Mouse (Mus musculus) G1E (cell line): ENCODE measurements around the gene Map7. TPM values are rescaled to one million over a fixed set of nuclear protein-coding genes. Genes with fewer than 3 reads are reported as not detected.
A peak's percentile ranks its signal among the peaks of the same experiment; 100 is the strongest.

ENCODE experiments used
- ATAC-seq: 2 replicates; pipeline ENCODE4 v1.8.0; 2016; ENCODE audit warnings: mild to moderate bottlenecking; ENCODE audit not compliant: insufficient number of reproducible peaks, poor library complexity, low FRiP score, severe bottlenecking; ENCODE audit errors: extremely low read depth
- DNase-seq: peaks from one replicate; pipeline ENCODE4 v3.0.0; 2012; ENCODE audit warnings: low spot score
- H3K27me3 ChIP-seq: 2 replicates; pipeline ENCODE4 v1.6.1; 2012; ENCODE audit warnings: mild to moderate bottlenecking, low read length, inconsistent platforms; ENCODE audit not compliant: insufficient read depth
- H3K36me3 ChIP-seq: replicated peaks from 2 replicates; pipeline ENCODE3; 2012; ENCODE audit warnings: mild to moderate bottlenecking, inconsistent platforms
- H3K4me1 ChIP-seq: 2 replicates; pipeline ENCODE4 v1.6.1; 2012; ENCODE audit warnings: low read depth, low read length, inconsistent platforms, mixed read lengths; ENCODE audit not compliant: insufficient read depth
- H3K4me3 ChIP-seq: 2 replicates; pipeline ENCODE4 v1.5.1; 2012; ENCODE audit warnings: low read depth, mild to moderate bottlenecking, inconsistent platforms, low read length, moderate library complexity, mixed read lengths
- H3K9me3 ChIP-seq: replicated peaks from 2 replicates; pipeline ENCODE4 v1.6.1; 2012; ENCODE audit warnings: inconsistent platforms
- CTCF ChIP-seq: IDR thresholded peaks from 2 replicates; pipeline ENCODE4 v1.5.1; 2012; ENCODE audit warnings: low read depth, low read length, inconsistent platforms, mixed read lengths
- GATA1 ChIP-seq: IDR thresholded peaks from 2 replicates; pipeline ENCODE4 v1.6.1; 2012; ENCODE audit warnings: borderline replicate concordance, low read length, inconsistent platforms, mixed read lengths
- GATA2 ChIP-seq: IDR thresholded peaks from 2 replicates; pipeline ENCODE4 v1.6.1; 2012; ENCODE audit warnings: low read depth, low read length, inconsistent platforms, borderline replicate concordance
- POLR2AphosphoS5 ChIP-seq: IDR thresholded peaks from 2 replicates; pipeline ENCODE4 v1.6.1; 2012; ENCODE audit warnings: low read depth, low read length, inconsistent platforms; ENCODE audit not compliant: insufficient replicate concordance
- TAL1 ChIP-seq: conservative IDR thresholded peaks from 2 replicates; pipeline ENCODE4 v1.6.1; 2012; ENCODE audit warnings: low read depth, low read length, inconsistent platforms, mixed read lengths
- polyA plus RNA-seq: library from polyadenylated mRNA; stranded (reverse); fragments of >175 nt; gene quantifications from 2 replicates; pipeline ENCODE4 v1.2.3, GENCODE M21; 2012
- total RNA-seq, 2 experiments: library from RNA; stranded (forward) in 1 of 2; stranded (reverse) in 1 of 2; fragments of 200-1000 nt in 1 of 2; fragments of >200 nt in 1 of 2; fragmentation: Nextera tagmentation in 1 of 2; gene quantifications; 2 replicates each; pipeline ENCODE4 v1.2.3; 2014 to 2017

The Map7 gene
- total and polyA plus RNA-seq, 3 experiments = 2.5 to 2.6 TPM; not detected in 1

- Histone ChIP-seq H3K9me3 (no peaks in the 10 kb centered on the region), H3K4me3 (peak overlapping the region; percentile 22; the same call in 1 of the 2 replicates), H3K4me1 (peaks cover 81% of the 10 kb centered on the region), H3K27me3 (peaks cover 2% of the 10 kb centered on the region; the same call in 1 of the 2 replicates), H3K36me3 (no peaks in the 10 kb centered on the region)
- ATAC-seq (peak; percentile 24; the same call in 1 of the 2 replicates), DNase-seq (peak; percentile 7)
- TF ChIP-seq GATA1 (no peak), CTCF (no peak), GATA2 (no peak), POLR2AphosphoS5 (no peak), TAL1 (no peak)
Observed at GRCm38 (mm10) chr10:20181680-20182399, 33.6 kb downstream of the Map7 start.

- DNase-seq (no peak), ATAC-seq (no peak)
- TF ChIP-seq TAL1 (no peak), POLR2AphosphoS5 (no peak), GATA1 (no peak), GATA2 (no peak), CTCF (no peak)
- Histone ChIP-seq H3K4me1 (peaks cover 75% of the 10 kb centered on the region), H3K27me3 (0 out of 2 replicates have a peak, but pooled peaks cover 2% of the 10 kb centered on the region), H3K9me3 (no peaks in the 10 kb centered on the region), H3K36me3 (no peaks in the 10 kb centered on the region), H3K4me3 (no peak overlapping the region)
Observed at GRCm38 (mm10) chr10:20184326-20184725, 36.1 kb downstream of the Map7 start.

DNA sequence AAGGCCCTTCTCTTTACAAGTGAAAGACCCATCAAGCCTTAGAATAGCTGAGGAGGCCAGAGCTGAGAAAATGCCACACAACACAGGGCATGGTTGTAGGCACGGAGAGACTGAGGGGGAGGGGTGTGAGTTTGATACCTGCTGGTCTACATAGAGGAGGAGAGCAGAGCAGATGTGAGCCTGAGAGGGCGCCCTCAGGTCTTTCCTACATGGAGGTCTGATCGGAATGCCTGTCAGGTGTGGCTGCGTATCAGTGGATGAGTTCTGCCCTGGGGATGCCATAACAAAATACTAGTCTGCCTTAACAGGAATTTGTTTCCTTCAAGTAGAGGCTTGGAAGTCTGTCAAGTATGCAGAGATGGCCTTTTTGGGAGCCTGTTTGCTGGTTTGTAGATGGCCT lies 37.0 kb downstream of the Map7 start:
- no peak for DNase-seq

DNA sequence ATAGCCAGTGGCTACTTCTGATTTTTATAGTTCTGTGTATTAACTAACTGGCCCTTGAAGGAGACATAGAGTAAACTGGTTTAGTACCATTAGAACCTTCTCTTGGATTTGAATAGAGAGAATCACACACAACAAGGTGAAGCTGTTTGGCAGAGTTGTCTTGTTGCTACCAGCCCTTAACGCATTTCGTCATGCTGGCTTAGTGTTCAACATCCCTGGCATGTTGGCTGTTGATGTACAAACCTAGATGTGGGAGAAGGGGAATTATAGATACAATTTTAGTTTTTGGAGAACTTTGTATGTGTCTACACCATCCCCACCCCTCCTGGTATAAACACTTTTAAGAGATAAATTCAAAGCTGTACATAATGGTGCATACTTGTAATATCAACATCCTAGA lies 37.5 kb downstream of the Map7 start:
- H3K27me3 ChIP-seq = 0 out of 2 replicates have a peak, but pooled peaks cover 2% of the 10 kb centered on the region
- no peaks in the 10 kb centered on the region for H3K9me3 ChIP-seq
- DNase-seq = no peak
- peaks cover 70% of the 10 kb centered on the region for H3K4me1 ChIP-seq
- no peak for ATAC-seq
- no peaks in the 10 kb centered on the region for H3K36me3 ChIP-seq
- no peak for TF ChIP-seq POLR2AphosphoS5
- no peak for TF ChIP-seq GATA1
- no peak for TF ChIP-seq CTCF
- TF ChIP-seq TAL1 = no peak
- TF ChIP-seq GATA2 = no peak
- no peak overlapping the region for H3K4me3 ChIP-seq

More for the DNA sequence above, 37.0 kb downstream of the Map7 start:
- no peak for TF ChIP-seq TAL1
- no peak for TF ChIP-seq GATA2
- no peak for TF ChIP-seq GATA1
- TF ChIP-seq POLR2AphosphoS5 = no peak
- no peak for TF ChIP-seq CTCF
- ATAC-seq = no peak
- Histone ChIP-seq H3K9me3 (no peaks in the 10 kb centered on the region), H3K4me3 (no peak overlapping the region), H3K27me3 (0 out of 2 replicates have a peak, but pooled peaks cover 2% of the 10 kb centered on the region), H3K4me1 (peaks cover 73% of the 10 kb centered on the region), H3K36me3 (no peaks in the 10 kb centered on the region)

DNA sequence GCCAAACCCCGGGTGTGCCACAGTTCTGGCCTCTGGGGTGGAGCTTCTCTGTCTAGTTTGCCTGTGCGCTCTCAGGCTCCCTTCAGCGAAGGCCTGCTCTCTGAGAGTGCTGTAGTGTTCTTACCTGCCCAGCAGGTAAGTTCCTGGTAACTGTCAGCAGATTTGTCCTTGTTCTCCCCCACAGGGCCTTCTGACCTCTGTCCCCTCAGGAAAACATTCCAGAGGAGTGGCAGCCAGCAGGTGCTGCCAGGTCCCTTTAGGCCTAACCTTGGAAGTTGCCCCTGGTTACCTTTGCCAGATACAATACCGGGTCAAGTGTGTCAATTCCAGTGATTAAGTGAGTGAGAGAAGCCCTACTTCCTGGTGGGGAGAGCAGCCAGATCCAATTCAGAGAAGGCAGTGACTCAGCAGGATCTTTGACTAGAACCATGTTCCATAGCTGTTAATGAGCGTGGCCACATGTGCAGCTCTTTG lies 38.6 kb downstream of the Map7 start:
- H3K36me3 ChIP-seq = no peaks in the 10 kb centered on the region
- ATAC-seq = no peak

GRCm38 (mm10) chr10:20190139-20190747 lies 42.0 kb downstream of the Map7 start:
- no peaks in the 10 kb centered on the region for H3K9me3 ChIP-seq
- DNase-seq = no peak
- H3K27me3 ChIP-seq = peaks cover 12% of the 10 kb centered on the region
- peaks cover 35% of the 10 kb centered on the region for H3K4me1 ChIP-seq
- TF ChIP-seq GATA2 (no peak), GATA1 (no peak), POLR2AphosphoS5 (no peak), TAL1 (no peak), CTCF (no peak)
- no peaks in the 10 kb centered on the region for H3K36me3 ChIP-seq
- H3K4me3 ChIP-seq = no peak overlapping the region
- ATAC-seq = no peak

More for the DNA sequence above, 38.6 kb downstream of the Map7 start:
- no peak for DNase-seq
- Histone ChIP-seq H3K4me3 (no peak overlapping the region), H3K9me3 (no peaks in the 10 kb centered on the region), H3K27me3 (0 out of 2 replicates have a peak, but pooled peaks cover 2% of the 10 kb centered on the region), H3K4me1 (peaks cover 60% of the 10 kb centered on the region)
- TF ChIP-seq POLR2AphosphoS5 = no peak
- no peak for TF ChIP-seq GATA2
- no peak for TF ChIP-seq TAL1
- no peak for TF ChIP-seq CTCF
